Mouse (Mus musculus) lung, adult 2 months (tissue): Measurements from ENCODE around the gene 4930451I11Rik.

Experiments used
- CTCF ChIP-seq: fragments of 200-500 bp; IDR thresholded peaks from 2 replicates; pipeline ENCODE4 v1.5.1; 2011; ENCODE audit warnings: mild to moderate bottlenecking, low read length, control low read depth; ENCODE audit not compliant: insufficient read depth
- POLR2A ChIP-seq: fragments of 200-500 bp; IDR thresholded peaks from 2 replicates; pipeline ENCODE4 v1.6.1; 2011; ENCODE audit warnings: low read depth, mild to moderate bottlenecking, control low read depth, low read length, borderline replicate concordance; ENCODE audit errors: extremely low read depth

DNA sequence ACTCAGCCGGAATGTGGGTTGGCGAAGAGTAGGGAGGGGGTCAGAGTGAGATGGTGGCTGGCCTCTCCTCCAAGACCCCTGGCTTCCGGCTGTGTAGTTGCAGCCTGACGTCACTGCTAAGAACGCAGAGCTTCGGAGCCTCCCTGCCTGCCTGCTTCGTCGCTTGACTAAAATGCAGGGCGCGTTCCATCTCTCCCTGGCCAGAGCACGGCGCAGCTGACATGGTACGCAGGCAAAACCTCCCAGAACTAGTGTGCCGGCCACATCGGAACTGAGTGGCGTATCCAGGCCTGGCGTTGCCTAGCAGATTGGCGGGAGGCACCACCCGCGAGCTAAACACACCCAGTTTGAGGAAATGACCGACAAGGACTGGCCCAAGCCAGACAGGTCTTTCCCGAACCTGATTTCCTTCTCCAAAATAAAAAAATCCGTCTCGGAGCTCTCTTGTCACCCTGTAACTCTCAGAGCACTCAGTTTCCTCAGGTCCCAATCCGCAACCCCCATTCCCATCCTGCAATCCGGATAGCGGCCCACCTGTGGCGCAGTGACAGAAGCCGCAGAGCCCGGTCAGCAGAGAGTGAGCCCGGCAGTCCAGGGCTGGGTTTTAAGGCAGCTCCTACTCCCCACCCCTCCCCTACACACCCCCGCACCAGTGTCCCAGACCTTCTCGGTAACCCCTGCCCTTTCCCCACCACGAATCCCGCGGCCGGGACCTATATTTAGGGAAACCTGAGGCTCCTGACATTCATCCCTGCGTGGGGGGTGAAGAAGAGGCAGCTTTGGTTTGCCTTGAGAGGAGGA lies 31.8 kb downstream of the 4930451I11Rik start:
- TF ChIP-seq POLR2A: peak; percentile 98
- peak; percentile 47 for TF ChIP-seq CTCF
